Mouse (Mus musculus) bone marrow macrophage, adult 2 months (primary cell): ENCODE measurements around the gene Gm21981.

ENCODE experiments used
- CTCF ChIP-seq: IDR thresholded peaks from 2 replicates; pipeline ENCODE4 v1.5.1; 2012; ENCODE audit warnings: low read depth, mild to moderate bottlenecking, low read length, moderate library complexity
- POLR2A ChIP-seq: IDR thresholded peaks from 2 replicates; pipeline ENCODE4 v1.6.1; 2012; ENCODE audit warnings: mild to moderate bottlenecking, low read depth, low read length, borderline replicate concordance

DNA sequence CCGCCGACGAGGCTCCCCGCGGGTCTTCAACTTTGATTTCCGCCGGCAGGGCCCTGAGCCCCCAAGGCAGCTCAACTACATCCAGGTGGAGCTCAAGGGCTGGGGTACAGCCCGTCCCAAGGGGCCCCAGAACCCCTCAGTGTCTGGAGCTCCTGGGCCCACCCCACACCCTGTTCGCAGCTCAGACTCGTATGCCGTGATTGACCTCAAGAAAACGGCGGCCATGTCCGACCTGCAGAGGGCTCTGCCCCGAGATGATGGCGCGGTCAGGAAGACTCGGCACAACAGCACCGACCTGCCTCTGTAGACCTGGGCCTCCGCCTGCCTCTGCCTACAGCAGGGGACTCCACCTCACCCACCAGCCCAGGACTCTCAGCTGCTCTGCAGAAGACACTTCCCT is 9.3 kb upstream of the Gm21981 start:
- TF ChIP-seq POLR2A (no peak), CTCF (no peak)
